Mouse (Mus musculus): ENCODE data around the gene Rmdn3. TPM values are rescaled to one million over a fixed set of nuclear protein-coding genes. Genes with fewer than 3 reads are reported as not detected.

The Rmdn3 gene
- polyA plus RNA-seq, 1 experiment from 2014 or later: 49.6 TPM

DNA sequence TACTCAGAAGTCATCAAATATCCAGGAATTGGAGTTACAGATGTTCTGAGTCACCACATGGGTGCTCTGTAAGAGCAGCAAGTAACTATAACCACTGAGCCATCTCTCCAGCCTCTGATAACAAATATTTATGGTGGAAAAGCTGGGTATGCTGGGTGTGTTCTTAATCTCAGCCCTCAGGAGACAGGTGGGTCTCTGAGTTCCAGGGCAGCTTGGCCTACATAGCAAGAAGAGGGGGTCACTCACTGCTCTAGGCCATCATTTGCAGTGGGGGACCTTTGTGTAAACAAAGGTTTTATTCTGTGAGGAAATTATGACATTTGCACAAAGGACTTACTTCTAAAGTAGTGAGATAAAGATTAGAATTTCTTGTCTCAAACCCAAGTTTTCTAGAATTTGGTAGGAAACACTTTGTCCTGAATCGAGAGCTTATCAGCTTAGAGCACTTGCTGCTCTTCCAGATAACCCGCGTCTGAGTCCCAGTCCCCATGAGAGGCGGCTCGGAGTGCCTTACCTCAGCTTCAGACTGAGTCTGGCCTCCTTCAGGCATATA, 20.4 kb downstream of the Rmdn3 start:
- ATAC-seq (replicated peaks): no peak
- H3K9me3 ChIP-seq: no peaks in the 10 kb centered on the region
- H3K4me3 ChIP-seq: no peak overlapping the region
- H3K4me2 ChIP-seq: no peak overlapping the region
- no peak overlapping the region for H3K27ac ChIP-seq
- no peaks in the 10 kb centered on the region for H3K4me1 ChIP-seq
- WGBS: 88% methylated on average over 5 of the region's 5 CpGs
- no peaks in the 10 kb centered on the region for H3K27me3 ChIP-seq (replicated peaks)
- H3K9ac ChIP-seq: no peak overlapping the region
- H3K36me3 ChIP-seq (replicated peaks): peaks cover 48% of the 10 kb centered on the region

DNA sequence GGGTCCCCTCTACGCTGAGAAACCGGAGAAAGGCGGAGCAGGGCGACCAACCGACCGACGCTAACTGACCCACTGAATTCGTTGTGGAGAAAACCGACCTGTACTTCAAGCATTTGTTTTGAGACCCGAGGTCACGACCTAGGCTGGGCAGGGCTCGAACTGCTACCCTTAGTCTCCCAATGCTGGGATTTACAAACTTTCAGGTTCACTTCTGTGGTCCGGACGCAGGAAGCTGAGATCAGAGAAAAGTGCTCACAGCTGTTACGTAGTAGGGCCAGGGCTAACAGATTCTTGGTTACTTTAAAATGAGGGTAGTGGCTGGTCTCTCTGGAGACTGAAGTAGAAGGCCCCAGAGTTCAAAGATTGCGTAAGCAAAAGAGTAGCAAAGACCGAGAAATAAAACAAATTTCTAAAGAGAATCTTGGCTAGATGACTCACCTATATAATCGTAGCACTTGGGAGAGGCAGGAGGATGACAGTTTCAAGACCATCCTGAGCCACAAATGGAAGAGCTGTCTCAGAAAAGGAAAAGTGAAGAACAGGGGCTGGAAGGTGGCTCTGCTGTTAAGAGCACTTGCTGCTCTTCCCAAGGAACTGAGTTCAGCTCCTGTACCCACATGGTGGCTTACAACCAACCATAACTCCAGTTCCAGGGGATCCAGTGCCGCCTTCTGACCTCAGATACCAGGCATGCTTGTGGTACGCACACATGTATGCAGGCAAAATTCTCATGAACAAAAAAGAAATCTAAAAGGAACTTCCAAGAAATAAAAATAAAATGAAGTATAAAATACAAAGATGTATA, 43.5 kb downstream of the Rmdn3 start:
- Histone ChIP-seq H3K36me3 (replicated peaks) (no peaks in the 10 kb centered on the region), H3K4me2 (peak overlapping the region; percentile 98), H3K27ac (no peak overlapping the region), H3K4me1 (peaks cover 13% of the 10 kb centered on the region), H3K27me3 (replicated peaks) (no peaks in the 10 kb centered on the region), H3K9me3 (no peaks in the 10 kb centered on the region), H3K9ac (peak overlapping the region; percentile 58; the same call in 1 of the 2 replicates), H3K4me3 (peak overlapping the region; percentile 81)
- ATAC-seq (replicated peaks): 0 out of 2 replicates have a peak, but pooled peaks have one; percentile 12
- 17% methylated on average over 20 of the region's 20 CpGs for WGBS

DNA sequence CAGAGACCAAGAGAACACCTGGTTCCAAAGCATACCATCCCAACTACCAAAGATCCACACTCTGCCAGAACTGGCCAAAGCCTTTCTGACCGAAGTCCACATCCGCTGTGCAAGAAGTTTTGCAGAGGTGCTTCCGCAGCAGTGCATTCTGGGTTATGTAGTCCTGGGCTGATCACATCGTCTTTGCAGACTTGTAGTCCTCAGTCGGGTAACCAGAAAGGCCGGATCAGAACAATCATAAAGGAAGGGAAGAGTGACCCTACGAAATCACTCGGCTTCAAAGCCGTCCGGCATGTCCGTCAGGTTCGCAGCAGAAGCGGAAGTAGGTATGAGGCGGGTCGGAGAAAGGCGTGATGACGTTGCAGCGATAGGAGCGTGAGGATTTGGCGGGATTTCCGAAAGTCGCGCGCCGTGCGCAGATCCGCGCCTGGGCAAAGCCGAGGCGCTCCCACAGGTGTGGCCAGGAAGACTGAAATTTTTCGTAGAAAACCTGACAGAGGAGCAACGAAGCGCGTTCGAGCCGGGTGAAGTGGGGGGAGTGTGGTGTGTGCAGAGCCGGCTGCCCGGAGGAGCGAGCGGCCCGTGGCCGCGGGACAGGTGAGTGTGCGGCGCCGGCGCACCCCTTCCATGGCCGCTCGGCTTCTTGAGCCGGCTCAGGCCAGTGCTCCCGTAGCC, 44.3 kb downstream of the Rmdn3 start, which contains the start of gene Rad51:
Rad51 (plus strand) TSS at position 356 of the 675 bp plus-strand sequence.
- peak; percentile 96 for ATAC-seq (replicated peaks)
- Histone ChIP-seq H3K4me2 (peak within 1 kb of the TSS; percentile 98), H3K4me3 (peak within 1 kb of the TSS; percentile 81), H3K27ac (peak within 1 kb of the TSS; percentile 90), H3K9ac (peak within 1 kb of the TSS; percentile 58), H3K9me3 (no peaks in the 10 kb centered on the region), H3K27me3 (replicated peaks) (no peaks in the 10 kb centered on the region), H3K36me3 (replicated peaks) (no peaks in the 10 kb centered on the region), H3K4me1 (peaks cover 13% of the 10 kb centered on the region)
- under 1% methylated on average over 50 of the region's 51 CpGs for WGBS

DNA sequence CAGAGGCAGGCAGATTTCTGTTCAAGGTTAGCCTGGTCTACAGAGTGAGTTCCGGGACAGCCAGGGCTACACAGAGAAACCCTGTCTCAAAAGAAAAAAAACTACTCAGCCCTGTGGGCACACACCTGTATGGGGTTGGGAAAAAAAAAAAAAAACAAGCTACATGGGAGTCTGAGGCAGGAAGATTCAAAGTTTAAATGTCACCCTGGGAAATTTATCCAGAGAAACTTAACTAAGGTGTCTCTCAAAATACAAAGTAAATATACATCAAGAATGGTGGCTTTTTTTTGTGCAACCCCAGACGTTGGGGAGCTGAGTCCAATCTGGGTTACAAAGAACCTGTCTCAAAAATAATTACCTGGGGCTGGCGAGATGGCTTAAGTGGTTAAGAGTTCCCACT, 45.8 kb downstream of the Rmdn3 start:
- H3K4me1 ChIP-seq: peaks cover 13% of the 10 kb centered on the region

DNA sequence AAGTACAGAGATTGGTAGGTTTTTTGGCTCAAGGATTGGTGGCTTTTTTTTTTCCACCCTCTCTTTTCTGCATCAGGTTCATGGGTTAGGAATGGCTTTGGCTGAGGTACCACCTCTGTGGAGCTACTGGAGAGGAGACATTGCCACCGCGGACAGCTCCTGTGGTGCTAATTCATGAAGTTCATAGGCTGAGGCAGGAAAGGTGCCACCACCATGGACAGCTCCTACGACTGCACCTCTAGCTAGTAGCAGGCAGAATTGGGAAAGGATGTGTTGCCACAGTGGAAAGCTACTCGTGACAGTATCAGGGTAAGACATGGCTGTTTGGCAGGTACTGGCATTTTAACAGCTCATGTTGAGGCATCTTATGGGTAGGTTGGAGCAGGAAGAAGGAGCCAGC, 48.3 kb downstream of the Rmdn3 start:
- peaks cover 12% of the 10 kb centered on the region for H3K4me1 ChIP-seq
- H3K4me3 ChIP-seq: no peak overlapping the region
- no peaks in the 10 kb centered on the region for H3K36me3 ChIP-seq (replicated peaks)
- no peak for ATAC-seq (replicated peaks)
- H3K9me3 ChIP-seq: no peaks in the 10 kb centered on the region
- no peak overlapping the region for H3K27ac ChIP-seq
- H3K4me2 ChIP-seq: no peak overlapping the region
- 59% methylated on average over 4 of the region's 4 CpGs for WGBS
- no peak overlapping the region for H3K9ac ChIP-seq
- no peaks in the 10 kb centered on the region for H3K27me3 ChIP-seq (replicated peaks)

More for the DNA sequence above, 45.8 kb downstream of the Rmdn3 start:
- no peaks in the 10 kb centered on the region for H3K27me3 ChIP-seq (replicated peaks)
- H3K27ac ChIP-seq: no peak overlapping the region
- no peak overlapping the region for H3K4me2 ChIP-seq
- H3K36me3 ChIP-seq (replicated peaks): no peaks in the 10 kb centered on the region
- ATAC-seq (replicated peaks): no peak
- 90% methylated on average over 3 of the region's 3 CpGs for WGBS
- H3K9ac ChIP-seq: no peak overlapping the region
- no peak overlapping the region for H3K4me3 ChIP-seq
- no peaks in the 10 kb centered on the region for H3K9me3 ChIP-seq

DNA sequence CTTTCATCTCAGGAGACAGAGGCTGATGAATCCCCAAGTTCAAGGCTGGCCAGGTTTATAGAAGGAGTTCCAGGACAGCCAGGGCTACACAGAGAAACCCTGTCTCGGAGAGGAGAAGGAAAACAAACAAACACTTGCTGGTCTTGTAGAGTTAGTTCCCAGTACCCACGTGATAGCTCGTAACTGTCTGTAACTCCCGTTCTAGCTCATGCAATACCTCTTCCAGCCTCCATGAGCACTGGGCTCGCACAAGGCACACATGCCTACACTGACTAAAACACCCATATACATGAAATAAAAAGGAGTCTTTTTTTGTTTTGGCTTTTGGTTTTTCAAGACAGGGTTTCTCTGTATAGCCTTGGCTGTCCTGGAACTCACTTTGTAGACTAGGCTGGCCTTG, 50.3 kb downstream of the Rmdn3 start:
- Histone ChIP-seq H3K4me3 (no peak overlapping the region), H3K9ac (no peak overlapping the region), H3K9me3 (no peaks in the 10 kb centered on the region), H3K36me3 (replicated peaks) (no peaks in the 10 kb centered on the region), H3K4me1 (peaks cover 1% of the 10 kb centered on the region), H3K27ac (no peak overlapping the region), H3K27me3 (replicated peaks) (no peaks in the 10 kb centered on the region), H3K4me2 (no peak overlapping the region)
- ATAC-seq (replicated peaks): no peak
- 90% methylated on average over 5 of the region's 5 CpGs for WGBS

DNA sequence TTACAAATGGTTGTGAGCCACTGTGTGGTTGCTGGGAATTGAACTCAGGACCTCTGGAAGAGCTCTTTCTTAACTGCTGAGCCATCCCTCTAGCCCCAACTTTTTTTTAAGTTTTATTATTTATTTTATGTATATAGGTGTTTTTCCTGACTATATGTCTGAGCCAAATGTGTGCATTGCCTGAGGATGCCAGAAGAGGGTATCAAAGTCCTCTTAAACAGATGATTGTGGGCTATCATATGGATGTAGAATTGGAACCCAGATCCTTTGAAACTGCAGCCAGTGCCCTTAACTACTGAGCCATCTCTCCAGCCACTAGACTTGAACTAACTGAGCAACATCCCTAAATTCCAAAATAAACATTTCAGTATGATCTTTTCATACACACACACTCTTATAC, 55.3 kb downstream of the Rmdn3 start:
- no peaks in the 10 kb centered on the region for H3K4me1 ChIP-seq

More for the DNA sequence above, 55.3 kb downstream of the Rmdn3 start:
- no peak overlapping the region for H3K4me3 ChIP-seq
- no peaks in the 10 kb centered on the region for H3K36me3 ChIP-seq (replicated peaks)
- H3K9me3 ChIP-seq: no peaks in the 10 kb centered on the region
- no peak overlapping the region for H3K4me2 ChIP-seq
- no peak for ATAC-seq (replicated peaks)
- H3K27ac ChIP-seq: no peak overlapping the region
- H3K9ac ChIP-seq: no peak overlapping the region
- no peaks in the 10 kb centered on the region for H3K27me3 ChIP-seq (replicated peaks)

Other genes with a start within 250 kb of the Rmdn3 start
- gene Chst14, start 230.5 kb downstream of the Rmdn3 start, polyA plus RNA-seq (2015; fragmentation: Nextera tagmentation; extraction: Ambion mirVana): 4.7 and 6.0 TPM in 2 replicates
- 37.1 and 38.5 TPM in 2 replicates for gene Ccdc32, start 127.6 kb downstream of the Rmdn3 start, polyA plus RNA-seq (2015; fragmentation: Nextera tagmentation; extraction: Ambion mirVana)
- gene Rpusd2, start 122.2 kb downstream of the Rmdn3 start, polyA plus RNA-seq (2015; fragmentation: Nextera tagmentation; extraction: Ambion mirVana): 4.6 and 4.9 TPM in 2 replicates
- 5.9 and 7.2 TPM in 2 replicates for gene Knl1, start 109.9 kb downstream of the Rmdn3 start, polyA plus RNA-seq (2015; fragmentation: Nextera tagmentation; extraction: Ambion mirVana)
- gene Rad51, start 44.2 kb downstream of the Rmdn3 start, polyA plus RNA-seq (2015; fragmentation: Nextera tagmentation; extraction: Ambion mirVana): 8.3 and 9.8 TPM in 2 replicates
- 6.8 and 7.8 TPM in 2 replicates for gene Gchfr, start 10.7 kb upstream of the Rmdn3 start, polyA plus RNA-seq (2015; fragmentation: Nextera tagmentation; extraction: Ambion mirVana)
- 1.1 and 1.2 TPM in 2 replicates for gene Gm14137, start 17.5 kb upstream of the Rmdn3 start, polyA plus RNA-seq (2015; fragmentation: Nextera tagmentation; extraction: Ambion mirVana)
- 68.3 and 73.3 TPM in 2 replicates for gene Zfyve19, start 51.6 kb upstream of the Rmdn3 start, polyA plus RNA-seq (2015; fragmentation: Nextera tagmentation; extraction: Ambion mirVana)
- 25.0 and 29.4 TPM in 2 replicates for gene Dnajc17, start 51.8 kb upstream of the Rmdn3 start, polyA plus RNA-seq (2015; fragmentation: Nextera tagmentation; extraction: Ambion mirVana)
- gene Ppp1r14d, start 72.9 kb upstream of the Rmdn3 start, polyA plus RNA-seq (2015; fragmentation: Nextera tagmentation; extraction: Ambion mirVana): not detected in 2 replicates
- gene Spint1, start 80.3 kb upstream of the Rmdn3 start, polyA plus RNA-seq (2015; fragmentation: Nextera tagmentation; extraction: Ambion mirVana): 0.65 and 0.77 TPM in 2 replicates
- gene Rhov, start 114.2 kb upstream of the Rmdn3 start, polyA plus RNA-seq (2015; fragmentation: Nextera tagmentation; extraction: Ambion mirVana): 43.3 and 45.5 TPM in 2 replicates
- 31.7 and 32.3 TPM in 2 replicates for gene Vps18, start 131.7 kb upstream of the Rmdn3 start, polyA plus RNA-seq (2015; fragmentation: Nextera tagmentation; extraction: Ambion mirVana)
- 5.2 and 5.3 TPM in 2 replicates for gene Dll4, start 168.8 kb upstream of the Rmdn3 start, polyA plus RNA-seq (2015; fragmentation: Nextera tagmentation; extraction: Ambion mirVana)
- 8.1 and 9.0 TPM in 2 replicates for gene Chac1, start 194.2 kb upstream of the Rmdn3 start, polyA plus RNA-seq (2015; fragmentation: Nextera tagmentation; extraction: Ambion mirVana)